Mouse (Mus musculus): ENCODE data around the gene Add3.
"Not testable (repeated sequence)": the region's sequence is repeated elsewhere in the genome, so short reads cannot be mapped to it uniquely, and the experiment has no call there.

Gene Add3

DNA sequence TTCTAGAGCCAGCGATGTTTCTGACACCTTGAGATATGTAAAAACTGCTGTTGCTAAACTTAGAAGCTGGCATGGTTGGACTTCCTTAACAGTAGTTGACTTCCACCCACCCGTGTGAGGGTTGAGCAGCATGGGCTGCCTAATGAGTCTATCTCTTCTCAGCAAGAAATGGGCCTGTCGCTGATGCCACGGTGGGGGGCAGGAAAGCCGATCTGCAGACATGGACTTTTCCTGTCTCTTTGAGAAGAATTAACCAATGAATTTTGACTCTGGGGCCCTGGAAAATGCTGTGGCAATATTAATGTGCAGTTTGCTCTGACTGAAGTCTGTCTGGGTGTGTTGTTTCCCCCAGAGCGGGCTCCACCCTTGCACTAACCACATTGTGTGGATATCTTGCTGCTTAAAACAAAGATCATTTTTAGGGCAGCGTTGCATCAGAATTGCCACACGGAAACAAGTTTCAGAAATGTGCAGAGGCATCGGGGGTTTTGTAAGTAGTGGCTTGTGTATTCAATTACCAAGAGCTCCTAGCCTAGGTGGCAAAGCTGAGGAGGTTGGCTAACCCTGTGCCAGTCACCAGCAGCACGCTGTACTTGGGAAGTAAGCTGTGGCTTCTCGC is 53.8 kb downstream of the Add3 start:
- no peak for DNase-seq (ENCODE audit: low read depth, low spot score)

DNA sequence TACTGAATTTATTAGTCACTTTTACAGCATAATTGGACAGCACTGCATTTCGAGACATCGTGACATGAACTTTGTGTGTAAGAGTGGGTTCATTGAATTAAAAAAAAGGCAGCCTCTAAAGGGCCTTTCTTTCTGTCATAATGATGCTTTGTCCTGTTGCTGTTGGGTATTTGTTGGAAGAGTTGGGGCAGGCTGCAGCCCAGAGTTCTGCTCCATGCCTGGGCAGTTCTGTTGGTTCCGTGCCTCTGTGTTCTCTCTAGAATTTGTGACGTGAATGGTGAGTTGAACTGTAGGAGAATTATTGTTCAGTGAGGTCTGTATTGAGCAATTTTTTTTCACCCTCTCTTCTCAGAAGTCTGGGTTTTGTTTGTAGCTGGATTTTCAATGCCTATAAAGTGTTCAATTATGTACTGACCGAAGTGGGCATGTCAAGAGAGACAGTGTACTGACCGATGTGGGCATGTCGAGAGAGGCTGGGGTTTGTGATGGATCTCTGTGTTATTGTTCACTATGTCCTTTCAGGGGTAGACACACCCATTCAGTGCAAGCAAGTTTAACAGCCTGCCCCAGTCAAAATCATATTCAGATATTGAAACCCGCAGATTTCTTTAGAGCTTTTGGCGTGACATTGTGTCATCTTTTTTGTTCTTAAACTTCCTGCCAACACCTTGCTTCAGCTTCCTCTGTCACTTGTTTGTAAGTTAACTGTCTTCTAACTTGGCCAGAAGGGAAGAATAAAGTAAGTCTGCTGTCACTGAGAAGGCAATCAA is 54.7 kb downstream of the Add3 start:
- no peak for DNase-seq (ENCODE audit: low read depth, low spot score)

DNA sequence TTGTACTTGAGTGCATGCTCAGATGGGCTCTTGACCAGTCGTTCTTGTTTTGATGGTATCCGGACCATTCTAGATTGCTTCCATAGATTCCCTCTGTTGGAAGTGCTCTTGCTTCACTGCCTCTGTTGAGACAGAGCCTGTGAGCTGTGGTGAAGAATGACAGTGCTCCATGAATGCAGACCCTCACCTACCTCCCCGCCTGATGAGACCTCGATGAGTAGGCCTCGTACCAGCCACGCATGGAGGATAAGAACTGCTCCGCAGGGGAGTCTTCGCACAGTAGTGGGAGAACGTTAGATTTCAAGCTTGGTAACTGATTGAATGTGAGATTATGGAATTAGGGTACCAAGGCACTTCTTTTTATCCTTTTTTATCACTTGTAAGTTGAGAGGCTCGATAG is 56.7 kb downstream of the Add3 start:
- DNase-seq (ENCODE audit: low read depth, low spot score): no peak

DNA sequence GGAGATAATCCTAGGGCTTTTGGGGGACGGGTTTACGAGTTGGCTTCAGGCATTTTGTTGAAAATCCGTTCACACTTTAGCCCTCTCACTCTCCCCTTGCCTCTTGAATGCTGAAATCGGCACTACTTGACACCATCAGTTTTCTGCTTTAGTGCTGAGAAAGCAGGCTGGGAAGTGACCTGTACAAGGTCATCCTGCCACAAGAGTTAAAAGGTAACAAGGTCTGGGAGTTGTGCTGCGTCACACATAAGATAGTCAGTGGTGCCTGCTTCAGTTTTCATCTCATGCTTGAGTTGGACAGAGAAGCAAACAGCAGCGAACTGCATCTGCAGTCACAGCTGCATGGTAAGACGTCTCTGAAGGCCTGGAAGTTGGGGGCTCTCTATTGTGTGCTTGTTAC is 57.5 kb downstream of the Add3 start:
- DNase-seq (ENCODE audit: low read depth, low spot score): no peak

DNA sequence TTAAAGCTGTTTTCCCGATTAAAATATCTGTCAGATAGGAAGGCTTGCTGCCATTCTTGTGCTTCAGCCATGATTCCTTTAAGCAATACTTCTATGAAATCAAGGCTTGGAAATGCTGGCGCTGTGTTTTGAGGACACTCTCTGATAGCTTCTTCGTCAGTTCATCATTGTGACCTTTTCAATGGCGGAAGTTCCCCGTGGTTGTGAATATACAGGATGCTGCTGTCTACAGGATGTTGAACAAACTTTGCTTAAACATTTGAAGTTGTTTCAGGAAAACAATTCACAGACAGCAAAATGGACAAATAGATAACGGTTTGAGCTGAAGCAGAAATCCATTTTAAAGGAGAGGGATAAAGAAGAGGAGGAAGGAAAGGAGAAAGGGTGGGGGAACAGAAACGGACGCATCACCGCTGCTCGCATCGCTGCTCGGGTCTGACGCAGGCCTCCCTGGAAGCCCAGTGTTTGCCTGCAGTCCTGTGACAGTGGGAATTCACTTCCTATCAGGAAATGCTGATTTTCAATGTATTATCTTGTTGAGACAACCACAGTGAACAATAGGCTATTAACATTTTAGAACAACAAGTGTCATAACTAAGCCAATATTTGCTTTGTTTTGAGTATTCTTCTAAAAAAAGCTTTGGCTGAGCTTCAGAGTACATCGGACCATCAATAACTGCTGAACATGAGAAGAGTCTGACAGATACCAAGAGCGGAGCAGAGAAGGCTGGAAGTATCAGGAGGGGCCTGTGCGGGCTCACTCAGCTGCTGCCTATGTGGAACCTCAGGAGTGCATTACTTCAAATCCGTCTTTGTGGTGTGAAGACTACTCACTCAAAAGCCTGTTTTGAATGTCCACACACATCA is 58.7 kb downstream of the Add3 start:
- DNase-seq (ENCODE audit: low read depth, low spot score): no peak

DNA sequence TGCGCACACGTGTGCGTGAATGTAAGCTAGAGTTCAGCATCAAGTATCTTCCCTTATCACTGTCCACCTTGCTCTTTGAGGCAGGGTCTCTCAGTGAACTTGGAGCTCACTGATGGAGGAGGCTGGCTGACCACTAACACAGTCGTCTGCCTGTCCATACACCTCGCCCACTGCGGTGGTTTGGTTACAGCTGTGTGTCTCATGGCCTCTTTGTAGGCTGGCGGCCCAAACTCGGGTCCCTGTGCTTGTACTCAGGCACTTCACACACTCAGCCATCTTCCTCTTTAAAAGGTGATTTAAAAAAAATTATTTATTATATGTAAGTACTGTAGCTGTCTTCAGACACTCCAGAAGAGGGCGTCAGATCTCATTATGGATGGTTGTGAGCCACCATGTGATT is 59.5 kb downstream of the Add3 start:
- DNase-seq (ENCODE audit: low read depth, low spot score): no peak

DNA sequence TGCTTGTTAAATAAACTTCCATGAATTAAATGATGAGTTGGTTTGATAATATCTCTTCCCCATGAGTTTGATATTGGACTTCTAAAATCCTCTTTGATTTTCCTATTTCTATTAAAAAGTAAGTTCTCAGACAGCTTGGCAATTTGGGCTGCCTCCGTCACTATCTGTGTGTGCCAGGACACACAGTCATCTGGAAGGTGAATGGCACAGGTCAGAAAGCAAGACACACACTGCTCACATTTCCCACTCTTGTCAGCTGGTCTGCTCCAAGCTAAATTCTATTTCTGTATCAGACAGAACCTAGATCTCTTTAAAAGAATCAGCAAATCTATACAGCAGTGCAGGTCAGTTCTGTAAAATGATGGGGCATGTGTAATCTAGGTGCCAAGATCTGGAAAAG is 61.9 kb downstream of the Add3 start:
- DNase-seq (ENCODE audit: low read depth, low spot score): no peak

DNA sequence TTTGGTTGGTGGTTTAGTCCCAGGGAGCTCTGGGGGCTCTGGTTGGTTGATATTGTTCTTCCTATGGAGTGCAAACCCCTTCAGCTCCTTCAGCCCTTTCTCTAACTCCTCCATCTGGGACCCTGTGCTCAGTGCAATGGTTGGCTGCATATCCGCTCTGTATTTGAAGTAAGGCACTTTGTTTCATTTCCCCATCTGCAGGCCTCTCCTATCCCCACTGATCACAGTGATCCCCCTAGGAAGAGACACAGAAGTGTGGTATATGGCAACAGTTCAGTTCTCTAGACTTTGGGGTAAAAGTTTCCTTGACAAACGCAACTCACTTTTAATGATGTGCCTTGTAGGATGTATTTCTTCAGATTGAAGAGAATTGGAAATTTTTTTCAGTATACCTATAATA is 66.7 kb downstream of the Add3 start:
- DNase-seq (ENCODE audit: low read depth, low spot score): no peak

DNA sequence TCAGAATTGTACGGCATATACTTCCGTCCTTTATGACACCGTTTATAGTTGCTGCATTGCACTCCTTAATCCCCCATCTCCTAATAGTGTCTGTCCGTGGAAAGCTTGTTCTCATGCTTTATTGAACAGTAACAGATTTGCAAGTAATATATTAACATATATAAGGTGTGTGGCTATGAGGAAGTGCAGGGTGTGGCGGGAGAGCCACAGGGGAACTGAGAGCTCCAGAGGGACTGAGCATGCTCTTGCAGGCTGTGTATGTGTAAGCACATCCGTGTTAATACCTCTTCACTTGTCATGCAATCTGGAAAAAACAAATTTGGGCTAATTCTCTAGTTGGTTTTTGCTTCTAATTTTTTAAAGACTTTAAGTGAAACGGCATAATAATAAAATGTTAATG is 68.6 kb downstream of the Add3 start:
- no peak for DNase-seq (ENCODE audit: low read depth, low spot score)

DNA sequence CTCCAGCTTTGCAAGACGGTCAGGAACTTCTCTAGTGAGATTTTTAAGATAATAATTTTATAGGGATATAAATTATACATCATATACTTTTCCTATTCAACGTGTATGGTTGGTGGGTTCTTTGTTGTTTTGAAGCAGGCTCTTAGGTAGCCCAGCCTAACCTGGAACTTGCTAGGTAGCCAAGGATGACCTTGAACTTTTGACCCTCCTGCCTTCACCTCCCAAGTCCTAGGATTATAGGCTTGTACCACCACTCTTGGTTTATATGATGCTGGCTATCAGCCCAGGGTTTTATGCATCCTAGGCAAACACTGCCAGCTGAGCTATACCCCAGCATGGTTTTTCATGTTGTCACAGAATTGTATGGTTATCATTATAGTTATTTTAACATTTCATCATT is 70.0 kb downstream of the Add3 start:
- DNase-seq (ENCODE audit: low read depth, low spot score): peak; percentile 45

DNA sequence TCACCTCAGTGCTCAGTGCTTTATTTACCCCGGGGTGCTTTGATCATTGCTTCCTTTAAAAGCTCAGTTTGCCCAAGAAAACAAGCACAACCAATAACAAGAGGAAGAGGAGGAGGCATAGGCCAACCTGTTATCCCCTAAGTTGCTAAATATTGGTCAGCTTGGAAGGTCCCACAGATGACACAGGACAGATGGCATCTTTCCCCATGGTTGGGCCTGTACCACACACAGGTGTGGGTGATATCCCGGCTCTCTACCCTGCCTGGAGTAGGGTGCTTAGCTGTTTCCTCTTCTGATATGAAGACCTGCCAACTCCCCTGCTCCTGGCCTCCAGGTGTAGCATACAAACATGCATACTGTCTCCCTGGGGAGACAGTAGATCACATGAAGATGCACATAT is 75.1 kb downstream of the Add3 start:
- DNase-seq (ENCODE audit: low read depth, low spot score): no peak

DNA sequence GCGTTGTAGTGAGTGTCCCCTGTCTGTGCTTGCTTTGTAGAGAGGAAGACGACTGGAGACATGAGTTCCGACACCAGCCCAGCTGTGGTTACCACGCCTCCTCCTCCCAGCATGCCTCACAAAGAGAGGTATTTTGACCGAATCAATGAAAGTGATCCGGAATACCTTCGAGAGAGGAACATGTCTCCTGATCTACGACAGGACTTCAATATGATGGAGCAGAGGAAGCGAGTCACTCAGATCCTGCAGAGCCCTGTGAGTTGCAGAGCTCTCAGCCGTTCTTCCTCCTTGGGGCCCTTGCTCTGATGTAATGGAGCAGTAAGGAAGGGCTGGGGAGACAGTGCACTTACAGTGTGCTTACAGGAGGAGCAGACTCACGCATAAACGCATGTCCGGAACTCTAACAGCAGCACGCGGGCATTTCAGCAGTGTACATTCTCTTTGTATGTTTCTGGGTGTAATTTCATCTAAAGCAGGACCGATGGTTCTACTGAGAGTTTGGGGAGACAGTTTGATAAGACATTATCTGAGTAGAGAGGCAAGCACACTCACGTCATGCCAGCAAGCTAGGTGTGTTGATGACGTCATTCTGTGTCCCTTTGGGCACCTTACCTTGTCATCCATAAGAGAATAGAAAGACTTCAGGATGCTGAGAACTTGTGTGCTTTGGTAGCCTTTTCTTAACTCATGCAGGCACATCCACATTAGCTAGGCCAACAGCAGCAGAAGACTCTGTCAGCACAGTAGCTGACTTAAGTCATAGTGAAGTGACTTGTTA is 76.7 kb downstream of the Add3 start:
- DNase-seq (ENCODE audit: low read depth, low spot score): peak; percentile 51

DNA sequence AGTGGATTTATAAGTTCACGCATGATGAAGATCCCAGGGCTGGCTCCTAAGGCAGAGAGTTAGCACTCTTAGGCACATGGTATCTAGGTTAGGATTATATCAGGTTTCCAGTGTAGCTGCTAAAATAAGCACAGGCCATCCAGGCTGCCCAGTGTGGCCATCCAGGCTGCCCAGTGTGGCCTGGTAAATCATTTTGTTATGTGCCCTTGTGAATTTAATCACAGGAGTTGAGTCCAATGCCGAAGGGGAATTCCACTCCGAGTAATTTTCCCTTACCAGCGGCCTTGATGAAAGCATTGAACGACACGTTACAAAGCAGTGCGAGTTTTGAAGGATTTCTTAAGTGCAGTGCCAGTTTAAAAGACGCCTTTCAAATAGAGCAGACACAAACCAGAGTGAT is 77.6 kb downstream of the Add3 start:
- DNase-seq (ENCODE audit: low read depth, low spot score): no peak

DNA sequence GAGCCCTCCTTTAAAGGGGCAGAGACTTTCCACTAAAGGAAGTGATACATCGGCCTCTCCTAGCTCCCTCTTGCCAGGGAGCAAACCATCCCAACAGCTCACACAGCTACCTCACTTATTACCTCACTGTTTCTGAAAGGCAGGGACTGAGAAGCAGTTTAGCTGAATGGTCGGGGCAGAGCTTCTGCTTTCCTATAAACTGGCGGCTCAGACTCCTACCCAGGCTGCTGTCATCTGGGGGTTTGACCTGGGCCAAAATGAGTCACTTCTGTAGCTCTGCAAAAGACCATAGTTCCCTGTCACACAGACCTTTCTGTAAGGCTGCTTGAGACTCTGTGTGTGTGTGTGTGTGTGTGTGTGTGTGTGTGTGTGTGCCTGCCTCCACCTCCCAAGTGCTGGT is 79.1 kb downstream of the Add3 start:
- DNase-seq (ENCODE audit: low read depth, low spot score): no peak

DNA sequence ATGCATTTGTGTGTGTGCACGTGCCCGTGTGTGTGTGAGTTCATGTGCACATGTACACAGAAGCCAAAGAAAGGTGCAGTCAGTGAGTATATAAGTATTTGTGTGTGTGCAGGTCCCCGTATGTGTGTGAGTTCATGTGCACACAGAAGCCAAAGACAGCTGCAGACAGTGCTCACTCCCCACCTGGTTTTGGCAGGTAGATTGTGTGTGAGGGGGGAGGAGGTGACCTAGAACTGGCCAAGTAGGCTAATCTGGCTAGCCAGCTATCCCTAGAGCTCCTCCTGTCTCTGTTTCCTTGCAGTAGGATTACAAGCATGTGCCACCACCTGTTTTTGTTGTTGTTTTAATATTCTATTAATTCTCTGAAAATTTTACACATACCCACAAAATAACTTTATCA is 80.9 kb downstream of the Add3 start:
- no peak for DNase-seq (ENCODE audit: low read depth, low spot score)

DNA sequence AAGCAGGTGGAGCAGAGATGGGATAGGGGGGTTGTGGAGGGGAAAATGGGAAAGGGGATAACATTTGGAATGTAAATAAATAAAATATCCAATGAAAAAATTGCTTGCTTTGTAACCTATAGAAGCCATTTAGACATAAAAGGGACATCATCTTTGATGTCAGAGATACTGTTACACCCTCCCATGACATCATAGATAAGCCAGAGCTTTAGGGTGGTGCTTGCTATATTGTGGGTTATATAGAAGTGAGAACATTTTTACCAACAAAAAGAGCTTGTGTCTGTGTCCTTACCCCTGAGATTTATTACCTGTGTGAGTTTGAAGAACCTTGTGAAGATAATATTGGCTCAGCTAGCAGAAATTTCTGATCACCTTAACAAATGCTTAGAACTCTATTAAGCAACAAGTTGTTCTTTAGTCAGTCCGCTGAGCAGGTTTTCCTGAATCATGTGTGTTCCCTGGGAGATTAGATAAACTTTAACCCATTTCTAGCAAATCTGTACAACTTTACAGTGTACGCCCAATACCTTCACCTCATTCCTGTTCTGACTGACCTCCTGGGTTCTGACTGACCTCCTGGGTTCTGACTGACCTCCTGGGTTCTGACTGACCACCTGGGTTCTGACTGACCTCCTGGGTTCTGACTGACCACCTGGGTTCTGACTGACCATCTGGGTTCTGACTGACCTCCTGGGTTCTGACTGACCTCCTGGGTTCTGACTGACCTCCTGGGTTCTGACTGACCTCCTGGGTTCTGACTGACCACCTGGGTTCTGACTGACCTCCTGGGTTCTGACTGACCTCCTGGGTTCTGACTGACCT is 85.2 kb downstream of the Add3 start:
- not testable (repeated sequence) for DNase-seq (ENCODE audit: low read depth, low spot score)

DNA sequence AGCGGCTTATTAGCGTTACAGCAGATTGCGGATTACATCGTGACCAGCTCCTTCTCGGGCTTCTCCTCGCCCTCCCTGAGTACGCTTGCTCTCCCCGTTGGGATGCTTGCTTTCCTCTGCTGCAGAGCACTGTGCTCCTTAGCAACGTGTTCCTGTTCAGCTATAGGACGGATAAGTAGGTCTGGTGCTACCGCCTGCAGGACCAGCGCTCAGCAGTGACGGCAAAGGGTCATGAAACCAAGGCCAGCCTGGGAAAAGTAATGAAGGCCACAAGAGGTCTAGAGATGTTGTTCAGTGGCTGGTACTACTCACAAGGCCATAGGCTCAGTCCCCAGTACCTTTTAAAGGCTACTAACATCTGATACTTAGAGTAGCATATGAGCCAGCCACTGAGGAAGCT is 86.4 kb downstream of the Add3 start:
- DNase-seq (ENCODE audit: low read depth, low spot score): no peak

DNA sequence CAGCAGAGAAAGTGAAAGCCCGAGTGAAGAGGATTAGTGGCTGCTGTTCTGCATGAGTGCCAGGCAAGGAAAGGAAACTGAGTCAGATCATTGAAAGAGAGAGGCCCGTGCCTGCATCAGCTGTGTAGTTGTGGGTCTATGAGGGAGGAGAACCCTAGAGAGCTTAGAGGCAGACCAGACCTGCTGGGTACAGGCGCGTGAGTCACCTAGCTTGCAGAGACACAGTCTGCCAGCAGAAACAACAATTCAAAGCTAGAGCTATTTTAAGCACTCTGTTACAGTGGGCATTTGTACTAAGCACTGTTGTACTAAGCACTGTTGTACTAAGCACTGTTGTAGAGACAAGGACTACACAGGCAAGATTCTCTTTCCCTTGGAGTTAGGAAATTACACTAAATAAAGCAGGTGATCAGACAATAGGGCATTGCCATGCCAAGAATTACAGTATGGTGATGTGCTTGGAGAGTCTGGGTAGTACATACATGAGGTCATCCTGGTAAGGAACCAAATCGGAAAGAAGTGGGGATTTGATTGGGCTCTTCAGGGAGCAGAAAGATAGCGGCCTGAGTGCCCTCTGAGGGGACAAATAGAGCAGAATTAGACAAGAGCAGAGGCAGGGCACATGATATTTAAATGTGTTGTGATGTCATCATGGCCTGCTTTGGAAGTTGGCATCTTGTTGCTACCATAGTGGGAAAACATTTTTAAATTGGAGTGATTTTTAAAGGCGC is 88.0 kb downstream of the Add3 start:
- no peak for DNase-seq (ENCODE audit: low read depth, low spot score)

DNA sequence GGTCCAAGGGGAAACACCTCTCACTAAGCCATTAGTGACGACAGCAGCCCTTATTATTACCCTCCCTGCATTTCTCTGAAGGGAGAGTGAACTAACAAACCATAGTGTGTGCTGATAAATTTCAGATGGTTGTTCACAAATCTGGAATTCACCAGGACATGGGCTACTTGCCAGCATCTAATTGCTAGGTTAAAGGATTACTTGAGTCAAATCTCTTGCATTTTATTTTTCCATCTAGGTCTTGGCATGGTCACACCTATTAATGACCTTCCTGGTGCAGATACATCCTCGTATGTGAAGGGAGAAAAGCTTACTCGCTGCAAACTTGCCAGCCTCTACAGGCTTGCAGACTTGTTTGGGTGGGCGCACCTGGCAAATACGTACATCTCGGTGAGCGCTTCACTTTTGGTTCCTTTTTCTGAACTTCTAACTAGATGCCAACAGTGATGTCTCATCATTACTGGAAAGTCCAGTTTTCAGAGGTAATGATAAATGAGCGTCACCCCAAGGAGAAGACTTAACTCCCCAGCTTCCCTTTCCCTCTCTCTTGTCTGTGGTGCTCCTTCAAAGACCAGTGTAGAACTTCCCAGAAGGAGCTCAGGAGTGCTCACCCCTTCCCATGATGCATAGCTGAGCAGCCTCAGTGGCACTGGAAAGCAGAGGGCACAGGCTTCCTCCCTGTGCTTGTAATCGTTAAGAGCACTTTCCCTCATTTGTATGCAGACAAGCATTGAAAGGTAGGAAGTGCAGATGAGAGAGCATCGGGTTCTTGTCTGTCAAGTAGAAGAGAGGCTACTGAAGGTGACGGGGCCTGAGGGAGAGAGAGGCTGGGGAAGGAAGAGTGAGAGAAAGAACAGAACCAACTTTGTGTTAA is 90.9 kb downstream of the Add3 start:
- no peak for DNase-seq (ENCODE audit: low read depth, low spot score)
